ENCODE assay signal across 25 mouse cellular contexts in the genomic region with DNA sequence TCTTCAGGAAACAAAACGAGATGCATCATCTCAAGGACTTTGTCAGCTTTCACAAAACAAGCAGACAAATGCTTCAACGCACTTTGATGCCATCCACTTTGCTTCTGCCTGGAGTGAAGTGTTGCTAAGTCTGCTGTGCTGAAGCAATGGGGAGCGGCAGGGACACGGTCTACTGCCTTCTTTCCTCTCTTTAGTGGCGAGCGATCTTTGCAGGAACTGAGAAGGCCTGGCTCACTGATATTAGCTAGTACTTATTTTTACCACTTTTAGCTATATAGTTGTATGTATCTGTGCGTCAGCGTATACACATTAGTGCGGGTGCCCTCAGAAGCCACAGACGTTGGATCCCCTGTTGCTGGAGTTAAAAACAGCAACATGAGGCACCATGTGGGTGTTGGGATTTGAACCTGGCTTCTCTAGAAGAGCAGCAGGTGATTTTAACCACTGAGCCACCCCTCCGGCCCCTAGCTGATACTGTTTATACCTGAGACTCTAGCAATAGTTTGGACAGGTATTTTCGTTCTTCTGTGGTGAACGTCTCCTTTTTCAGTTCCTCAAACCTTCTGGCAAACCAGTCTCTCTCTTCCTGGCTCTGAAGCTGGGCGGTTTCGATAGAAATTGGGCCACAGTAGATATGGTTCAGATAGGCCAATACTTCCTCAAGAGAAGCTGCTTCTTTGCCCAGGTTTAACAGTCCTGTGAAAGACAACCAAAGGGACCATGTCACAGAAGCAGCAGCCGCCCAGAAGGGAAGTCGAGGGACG. TPM values are rescaled to one million over a fixed set of nuclear protein-coding genes. Genes with fewer than 3 reads are reported as not detected.
DNase-seq lines count a peak whose midpoint lies in the region; ATAC-seq and TF ChIP-seq lines count a peak whose summit lies in the region.
"Had no signal": no experiment of that assay in that cellular context is flagged by ENCODE, and none has a peak within 500 bp of the region (broad histone marks: within the 10 kb centered on the region; RNA-seq: fewer than 3 reads in every experiment).

No protein-coding gene starts in this region.

- no peak overlapping the region for H3K4me3 ChIP-seq in spleen, adult 2 months (ENCODE audit: extremely low read depth, insufficient read depth, insufficient read length)
- H3K4me3 ChIP-seq in forebrain, embryonic 11.5 days (ENCODE audit: low read depth, low read length): no peak overlapping the region
- H3K4me3 ChIP-seq: embryonic facial prominence, embryonic 15.5 days; forebrain, embryonic 10.5 days; gastrocnemius, adult 2 months; heart, embryonic 13.5 days; midbrain, embryonic 12.5 days; neural tube, embryonic 12.5 days had no signal

- peak; percentile 47 to 53 for DNase-seq in spleen, adult 2 months (ENCODE audit: low read depth in 1 of 2, low spot score in 2 of 2)
- no peak for DNase-seq in spleen, postnatal 4 days (ENCODE audit: low spot score in 2 of 2)
- DNase-seq in embryo, embryonic 10 days (ENCODE audit: low spot score): no peak
- DNase-seq in gastrocnemius, postnatal 25 days: no peak
- DNase-seq in forebrain, embryonic 11.5 days (ENCODE audit: low spot score): no peak
- DNase-seq: cerebellum, adult 8-10 months; gastrocnemius, adult 2 months; heart, postnatal 36 days; kidney, adult 8-10 months; kidney, postnatal 25 days; left cerebral cortex, postnatal 4 days; liver, postnatal 0 days; lung, postnatal 4 days; right cerebral cortex, adult 18-20 months; thymus, postnatal 25 days had no signal

- peak overlapping the region; percentile 86 for H3K27ac ChIP-seq in spleen, adult 2 months (ENCODE audit: insufficient read depth, low read length)
- no peak overlapping the region for H3K27ac ChIP-seq in forebrain, embryonic 11.5 days (ENCODE audit: low read depth, low read length)
- H3K27ac ChIP-seq: embryonic facial prominence, embryonic 15.5 days; forebrain, embryonic 10.5 days; gastrocnemius, adult 2 months; heart, embryonic 13.5 days; midbrain, embryonic 12.5 days; neural tube, embryonic 12.5 days had no signal

- no peak overlapping the region for H3K9ac ChIP-seq in forebrain, embryonic 11.5 days (ENCODE audit: low read length)
- H3K9ac ChIP-seq: embryonic facial prominence, embryonic 15.5 days; heart, embryonic 13.5 days; liver, postnatal 0 days; midbrain, embryonic 12.5 days; neural tube, embryonic 12.5 days had no signal

- H3K4me1 ChIP-seq in spleen, adult 2 months (ENCODE audit: control insufficient read depth, insufficient read depth, insufficient read length): peaks cover 18% of the 10 kb centered on the region; the same call in 1 of the 2 replicates
- no peaks in the 10 kb centered on the region for H3K4me1 ChIP-seq in forebrain, embryonic 11.5 days (replicated peaks; ENCODE audit: control insufficient read depth, insufficient read depth, low read length)
- H3K4me1 ChIP-seq: embryonic facial prominence, embryonic 15.5 days; forebrain, embryonic 10.5 days; heart, embryonic 13.5 days; midbrain, embryonic 12.5 days; neural tube, embryonic 12.5 days had no signal

- ATAC-seq in common myeloid progenitor, adult 5-6 weeks (replicated peaks; ENCODE audit: low read depth, poor library complexity, severe bottlenecking): peak; percentile 77
- ATAC-seq in megakaryocyte-erythroid progenitor cell, adult 5-6 weeks (replicated peaks; ENCODE audit: low FRiP score, low TSS enrichment, poor library complexity, severe bottlenecking): 0 out of 2 replicates have a peak, but pooled peaks have one; percentile 22
- ATAC-seq in forebrain, embryonic 11.5 days (replicated peaks; ENCODE audit: low FRiP score): no peak
- ATAC-seq: CD4-positive, CD25-positive, alpha-beta regulatory T cell, adult 4 months; hindbrain, embryonic 16.5 days; liver, postnatal 0 days had no signal

- H3K4me2 ChIP-seq in forebrain, embryonic 11.5 days (ENCODE audit: low read depth, low read length, severe bottlenecking): no peak overlapping the region
- H3K4me2 ChIP-seq: embryonic facial prominence, embryonic 15.5 days; heart, embryonic 13.5 days; midbrain, embryonic 12.5 days; neural tube, embryonic 12.5 days had no signal

- TF ChIP-seq CTCF in spleen, adult 2 months (IDR thresholded peaks at IDR 0.05; ENCODE audit: extremely low read depth, insufficient read depth, insufficient read length, insufficient replicate concordance): no peak

- H3K9me3 ChIP-seq in forebrain, embryonic 11.5 days (ENCODE audit: control insufficient read depth, low read length): no peaks in the 10 kb centered on the region
- H3K9me3 ChIP-seq: embryonic facial prominence, embryonic 15.5 days; forebrain, embryonic 10.5 days; G1E; heart, embryonic 13.5 days; midbrain, embryonic 12.5 days; neural tube, embryonic 12.5 days had no signal

- no peak for TF ChIP-seq POLR2A in spleen, adult 2 months (IDR thresholded peaks at IDR 0.05; ENCODE audit: low read depth, low read length)

- 24% methylated on average over 18 of the region's 18 CpGs for WGBS in spleen, adult 2 months
- 93% methylated on average over 18 of the region's 18 CpGs for WGBS in forebrain, embryonic 11.5 days

- H3K36me3 ChIP-seq in spleen, adult 2 months (ENCODE audit: control insufficient read depth, insufficient read depth, low read length): no peaks in the 10 kb centered on the region
- no peaks in the 10 kb centered on the region; the same call in 1 of the 2 replicates for H3K36me3 ChIP-seq in forebrain, embryonic 11.5 days (ENCODE audit: control insufficient read depth, insufficient read depth, low read length)
- H3K36me3 ChIP-seq: G1E had no signal

- H3K27me3 ChIP-seq in spleen, adult 2 months (ENCODE audit: control insufficient read depth, insufficient read depth, low read length): no peaks in the 10 kb centered on the region
- no peaks in the 10 kb centered on the region for H3K27me3 ChIP-seq in forebrain, embryonic 11.5 days (ENCODE audit: control insufficient read depth, insufficient read depth, low read length)
- H3K27me3 ChIP-seq: embryonic facial prominence, embryonic 15.5 days; heart, embryonic 13.5 days; midbrain, embryonic 12.5 days; neural tube, embryonic 12.5 days had no signal

RNA-seq across cellular contexts. Expression of gene Dhtkd1, which starts 12.1 kb away (rescaled TPM):
- polyA plus RNA-seq in spleen, adult 2 months (2012; rRNA removed): 0.32 and 0.49 TPM in 2 replicates
- 1.1 and 1.5 TPM in 2 replicates for total RNA-seq in common myeloid progenitor, adult 5-6 weeks (2017)
- total RNA-seq in megakaryocyte-erythroid progenitor cell, adult 5-6 weeks (2014; fragmentation: Nextera tagmentation): 2.4 and 2.7 TPM in 2 replicates
- total RNA-seq in megakaryocyte-erythroid progenitor cell, adult 5-6 weeks (2017): 1.1 and 5.7 TPM in 2 replicates
- 1 to 10 TPM; 2.9 to 3.7 TPM for total RNA-seq in gastrocnemius, postnatal 25 days (2021)
- polyA plus RNA-seq in forebrain, embryonic 11.5 days (2014; fragmentation: Nextera tagmentation; extraction: Ambion mirVana): 4.0 and 5.0 TPM in 2 replicates
- polyA plus RNA-seq: G1E had no signal

RNA-seq across cellular contexts. Expression of gene Upf2, which starts 20.8 kb away (rescaled TPM):
- 1.6 and 2.4 TPM in 2 replicates for polyA plus RNA-seq in spleen, adult 2 months (2012; rRNA removed)
- total RNA-seq in common myeloid progenitor, adult 5-6 weeks (2017): 52.6 and 57.1 TPM in 2 replicates
- total RNA-seq in megakaryocyte-erythroid progenitor cell, adult 5-6 weeks (2014; fragmentation: Nextera tagmentation): 26.7 and 28.0 TPM in 2 replicates
- 29.3 and 51.9 TPM in 2 replicates for total RNA-seq in megakaryocyte-erythroid progenitor cell, adult 5-6 weeks (2017)
- total RNA-seq in gastrocnemius, postnatal 25 days (2021): 10 to 100 TPM; 16.6 to 17.3 TPM
- polyA plus RNA-seq in forebrain, embryonic 11.5 days (2014; fragmentation: Nextera tagmentation; extraction: Ambion mirVana): 13.5 and 14.2 TPM in 2 replicates

RNA-seq across cellular contexts. Expression of gene Sec61a2, which starts 35.2 kb away (rescaled TPM):
- 9.6 and 12.8 TPM in 2 replicates for polyA plus RNA-seq in spleen, adult 2 months (2012; rRNA removed)
- 16.1 and 24.0 TPM in 2 replicates for total RNA-seq in common myeloid progenitor, adult 5-6 weeks (2017)
- 38.4 and 51.5 TPM in 2 replicates for total RNA-seq in megakaryocyte-erythroid progenitor cell, adult 5-6 weeks (2014; fragmentation: Nextera tagmentation)
- 15.2 and 42.3 TPM in 2 replicates for total RNA-seq in megakaryocyte-erythroid progenitor cell, adult 5-6 weeks (2017)
- total RNA-seq in gastrocnemius, postnatal 25 days (2021): 10 to 100 TPM; 29.1 to 34.2 TPM
- 77.3 and 88.3 TPM in 2 replicates for polyA plus RNA-seq in forebrain, embryonic 11.5 days (2014; fragmentation: Nextera tagmentation; extraction: Ambion mirVana)

Comparison
In these comparisons a context has a peak if more than half of its experiments do, and no peak if none do; other contexts are left out.
1. DNase-seq: peak in spleen, adult 2 months (2 of 2); none in spleen, postnatal 4 days (0 of 2), embryo, embryonic 10 days (single experiment), gastrocnemius, postnatal 25 days (single experiment) and forebrain, embryonic 11.5 days (single experiment).